Mouse (Mus musculus): ENCODE measurements around the gene Hoxd4. TPM values are rescaled to one million over a fixed set of nuclear protein-coding genes. Genes with fewer than 3 reads are reported as not detected.

Hoxd4 gene
- total RNA-seq, 1 experiment = 0.94 TPM

GRCm38 (mm10) chr2:74688795-74689573, 22.7 kb upstream of the Hoxd4 start:
- Histone ChIP-seq H3K4me3 (ENCODE audit: insufficient read depth in 1 of 2, low read depth in 1 of 2, low read length in 2 of 2, poor library complexity in 1 of 2, severe bottlenecking in 1 of 2) (no peak overlapping the region), H3K27ac (ENCODE audit: insufficient read depth, low read depth, low read length, poor library complexity, severe bottlenecking) (no peak overlapping the region), H3K4me1 (ENCODE audit: control insufficient read depth in 2 of 2, insufficient read depth in 2 of 2, low read length in 2 of 2, poor library complexity in 1 of 2) (peaks cover 0 to 1% of the 10 kb centered on the region in 2 experiments; a peak in 1 of 4 replicates), H3K9ac (ENCODE audit: insufficient read depth, low read depth, low read length, poor library complexity, severe bottlenecking) (no peak overlapping the region), H3K36me3 (ENCODE audit: control insufficient read depth, insufficient read depth, low read length, poor library complexity, severe bottlenecking) (no peaks in the 10 kb centered on the region), H3K9me3 (ENCODE audit: control insufficient read depth, insufficient read depth, low read depth, low read length) (no peaks in the 10 kb centered on the region)
- in situ Hi-C loops (cut with MboI; ENCODE audit: low sequenced_read_pairs in 2 of 2, unreplicated experiment in 2 of 2) = loop anchor here (10.0 to 25.0 kb wide), 2 partner anchors 56 to 898 kb away; no protein-coding TSS in a partner anchor
- DNase-seq (ENCODE audit: low read depth, low spot score) = no peak
- TF ChIP-seq ZC3H11A (IDR thresholded peaks at IDR 0.05; ENCODE audit: borderline replicate concordance, low read depth, low read length) = no peak
- no peak for TF ChIP-seq MAFK (IDR thresholded peaks at IDR 0.05; ENCODE audit: insufficient read depth, low read depth, low read length)
- TF ChIP-seq HCFC1 (IDR thresholded peaks at IDR 0.05; ENCODE audit: borderline replicate concordance, insufficient read depth, low read length) = no peak
- no peak for TF ChIP-seq ZNF384 (IDR thresholded peaks at IDR 0.05; ENCODE audit: low read depth, low read length)
- no peak for TF ChIP-seq CHD2 (IDR thresholded peaks at IDR 0.05; ENCODE audit: low read depth, low read length)

- Histone ChIP-seq H3K9ac (ENCODE audit: insufficient read depth, low read depth, low read length, poor library complexity, severe bottlenecking) (no peak overlapping the region), H3K4me1 (ENCODE audit: control insufficient read depth in 2 of 2, insufficient read depth in 2 of 2, low read length in 2 of 2, poor library complexity in 1 of 2) (peaks cover 0 to 1% of the 10 kb centered on the region in 2 experiments; a peak in 1 of 4 replicates)
Observed at GRCm38 (mm10) chr2:74689574-74690337, 22.0 kb upstream of the Hoxd4 start.

GRCm38 (mm10) chr2:74690338-74690716, 21.4 kb upstream of the Hoxd4 start:
- H3K27ac ChIP-seq (ENCODE audit: insufficient read depth, low read depth, low read length, poor library complexity, severe bottlenecking) = no peak overlapping the region
- TF ChIP-seq CHD2 (IDR thresholded peaks at IDR 0.05; ENCODE audit: low read depth, low read length) (no peak), ZC3H11A (IDR thresholded peaks at IDR 0.05; ENCODE audit: borderline replicate concordance, low read depth, low read length) (no peak), ZNF384 (IDR thresholded peaks at IDR 0.05; ENCODE audit: low read depth, low read length) (no peak), MAFK (IDR thresholded peaks at IDR 0.05; ENCODE audit: insufficient read depth, low read depth, low read length) (no peak), HCFC1 (IDR thresholded peaks at IDR 0.05; ENCODE audit: borderline replicate concordance, insufficient read depth, low read length) (no peak)

More at GRCm38 (mm10) chr2:74689574-74690337, 22.0 kb upstream of the Hoxd4 start:
- Histone ChIP-seq H3K27ac (ENCODE audit: insufficient read depth, low read depth, low read length, poor library complexity, severe bottlenecking) (no peak overlapping the region), H3K9me3 (ENCODE audit: control insufficient read depth, insufficient read depth, low read depth, low read length) (no peaks in the 10 kb centered on the region), H3K36me3 (ENCODE audit: control insufficient read depth, insufficient read depth, low read length, poor library complexity, severe bottlenecking) (no peaks in the 10 kb centered on the region), H3K4me3 (ENCODE audit: insufficient read depth in 1 of 2, low read depth in 1 of 2, low read length in 2 of 2, poor library complexity in 1 of 2, severe bottlenecking in 1 of 2) (no peak overlapping the region)
- in situ Hi-C loops (cut with MboI; ENCODE audit: low sequenced_read_pairs in 2 of 2, unreplicated experiment in 2 of 2) = loop anchor here (5.0 to 25.0 kb wide), 3 partner anchors 48 to 898 kb away; no protein-coding TSS in a partner anchor
- TF ChIP-seq HCFC1 (IDR thresholded peaks at IDR 0.05; ENCODE audit: borderline replicate concordance, insufficient read depth, low read length) = no peak
- peak; percentile 34; the same call in 1 of the 2 replicates for TF ChIP-seq ZNF384 (IDR thresholded peaks at IDR 0.05; ENCODE audit: low read depth, low read length)
- no peak for TF ChIP-seq CHD2 (IDR thresholded peaks at IDR 0.05; ENCODE audit: low read depth, low read length)
- no peak for TF ChIP-seq MAFK (IDR thresholded peaks at IDR 0.05; ENCODE audit: insufficient read depth, low read depth, low read length)
- no peak for TF ChIP-seq ZC3H11A (IDR thresholded peaks at IDR 0.05; ENCODE audit: borderline replicate concordance, low read depth, low read length)
- no peak for DNase-seq (ENCODE audit: low read depth, low spot score)

More at GRCm38 (mm10) chr2:74690338-74690716, 21.4 kb upstream of the Hoxd4 start:
- H3K9ac ChIP-seq (ENCODE audit: insufficient read depth, low read depth, low read length, poor library complexity, severe bottlenecking) = no peak overlapping the region
- no peak for DNase-seq (ENCODE audit: low read depth, low spot score)
- H3K36me3 ChIP-seq (ENCODE audit: control insufficient read depth, insufficient read depth, low read length, poor library complexity, severe bottlenecking) = no peaks in the 10 kb centered on the region
- in situ Hi-C loops (cut with MboI; ENCODE audit: low sequenced_read_pairs in 2 of 2, unreplicated experiment in 2 of 2) = loop anchor here in 1 of 2 experiments (5.0 to 25.0 kb wide), 2 partner anchors 47 to 897 kb away; no protein-coding TSS in a partner anchor
- no peaks in the 10 kb centered on the region for H3K9me3 ChIP-seq (ENCODE audit: control insufficient read depth, insufficient read depth, low read depth, low read length)
- no peak overlapping the region for H3K4me3 ChIP-seq (ENCODE audit: insufficient read depth in 1 of 2, low read depth in 1 of 2, low read length in 2 of 2, poor library complexity in 1 of 2, severe bottlenecking in 1 of 2)
- H3K4me1 ChIP-seq (ENCODE audit: control insufficient read depth in 2 of 2, insufficient read depth in 2 of 2, low read length in 2 of 2, poor library complexity in 1 of 2) = peaks cover 0 to 1% of the 10 kb centered on the region in 2 experiments; a peak in 1 of 4 replicates
